Mouse (Mus musculus) stomach, postnatal 0 days (tissue): ENCODE measurements at regions not wholly inside any gene's neighbourhood (a gene's known extent, or its start where the extent isn't known, plus 50 kb on each side); places are given as distances from the start of the nearest gene placed in this dataset.

Experiments
- ATAC-seq: fragments of 200-750 bp; cut with Nextera tagmentation; 2 replicates; pipeline ENCODE4 v1.8.0; 2017; ENCODE audit not compliant: low FRiP score, low TSS enrichment
- DNase-seq: peaks from one replicate; pipeline ENCODE4 v3.0.0-alpha.2; 2016; ENCODE audit warnings: low spot score
- H3K27ac ChIP-seq: fragments of 300-500 bp; sonication (generic); replicated peaks from 2 replicates; pipeline ENCODE4 v1.5.1; 2014; ENCODE audit warnings: mild to moderate bottlenecking, control low read depth
- H3K27me3 ChIP-seq: fragments of 300-500 bp; sonication (generic); 2 replicates; pipeline ENCODE4 v1.6.1; 2014; ENCODE audit warnings: low read length; ENCODE audit not compliant: control insufficient read depth, insufficient read depth
- H3K36me3 ChIP-seq: fragments of 300-500 bp; sonication (generic); 2 replicates; pipeline ENCODE4 v1.6.1; 2014; ENCODE audit warnings: low read length, mixed read lengths; ENCODE audit not compliant: control insufficient read depth, insufficient read depth
- H3K4me1 ChIP-seq: fragments of 300-500 bp; sonication (generic); replicated peaks from 2 replicates; pipeline ENCODE4 v1.6.1; 2014; ENCODE audit warnings: antibody characterized with exemption; ENCODE audit not compliant: control insufficient read depth, insufficient read depth
- H3K4me2 ChIP-seq: fragments of 300-500 bp; sonication (generic); replicated peaks from 2 replicates; pipeline ENCODE4 v1.6.1; 2014; ENCODE audit warnings: low read depth, mild to moderate bottlenecking, control low read depth, moderate library complexity
- H3K4me3 ChIP-seq: fragments of 300-500 bp; sonication (generic); 2 replicates; pipeline ENCODE4 v1.5.1; 2014; ENCODE audit warnings: low read depth, low read length, control low read depth
- H3K9ac ChIP-seq: fragments of 300-500 bp; sonication (generic); 2 replicates; pipeline ENCODE4 v1.6.1; 2014; ENCODE audit warnings: mild to moderate bottlenecking, low read length, control low read depth, mixed read lengths
- H3K9me3 ChIP-seq: fragments of 300-500 bp; sonication (generic); 2 replicates; pipeline ENCODE4 v1.6.1; 2016; ENCODE audit warnings: low read length; ENCODE audit not compliant: control insufficient read depth
- CTCF ChIP-seq: IDR thresholded peaks from 2 replicates; pipeline ENCODE4 v1.5.1; 2016; ENCODE audit warnings: antibody characterized with exemption, low read depth, mild to moderate bottlenecking, moderate library complexity
- EP300 ChIP-seq: optimal IDR thresholded peaks from 2 replicates; pipeline ENCODE3; 2016; ENCODE audit warnings: antibody characterized with exemption
- WGBS: fragments of 180-500 bp; shearing (Covaris S2); extraction: QIAGEN DNeasy Blood & Tissue Kit; methylation state at CpG from one replicate; pipeline ENCODE4 v1.1.7; 2014; 5-methylcytosine and 5-hydroxymethylcytosine counted together

GRCm38 (mm10) chr11:114321527-114321926 is 254.7 kb upstream of the Sdk2 start:
- WGBS, result 81% methylated on average over 8 of the region's 8 CpGs
- Histone ChIP-seq H3K4me2 (no peak overlapping the region), H3K9me3 (no peaks in the 10 kb centered on the region), H3K4me3 (no peak overlapping the region), H3K36me3 (no peaks in the 10 kb centered on the region), H3K9ac (no peak overlapping the region), H3K27me3 (no peaks in the 10 kb centered on the region), H3K27ac (no peak overlapping the region), H3K4me1 (no peaks in the 10 kb centered on the region)
- ATAC-seq (no peak), DNase-seq (no peak)
- TF ChIP-seq CTCF, result no peak
- TF ChIP-seq EP300, result no peak

- no peaks in the 10 kb centered on the region for H3K9me3 ChIP-seq
- ATAC-seq, result no peak
- H3K9ac ChIP-seq, result no peak overlapping the region
- no peak for DNase-seq
- no peak overlapping the region for H3K4me3 ChIP-seq
- no peak overlapping the region for H3K27ac ChIP-seq
- no peaks in the 10 kb centered on the region for H3K36me3 ChIP-seq
- H3K4me1 ChIP-seq, result no peaks in the 10 kb centered on the region
- no peaks in the 10 kb centered on the region for H3K27me3 ChIP-seq
- no peak overlapping the region for H3K4me2 ChIP-seq
- WGBS, result 79% methylated on average over 8 of the region's 8 CpGs
- TF ChIP-seq CTCF (no peak), EP300 (no peak)
Measured at GRCm38 (mm10) chr11:114315274-114315673, 248.4 kb upstream of the Sdk2 start.

- H3K36me3 ChIP-seq, result no peaks in the 10 kb centered on the region
- no peak overlapping the region for H3K27ac ChIP-seq
- DNase-seq (no peak), ATAC-seq (no peak)
- no peak for TF ChIP-seq EP300
- no peak for TF ChIP-seq CTCF
- no peaks in the 10 kb centered on the region for H3K9me3 ChIP-seq
- no peak overlapping the region for H3K4me2 ChIP-seq
- no peaks in the 10 kb centered on the region for H3K27me3 ChIP-seq
- 31% methylated on average over 6 of the region's 6 CpGs for WGBS
- no peaks in the 10 kb centered on the region for H3K4me1 ChIP-seq
- no peak overlapping the region for H3K9ac ChIP-seq
- H3K4me3 ChIP-seq, result no peak overlapping the region
Measured at GRCm38 (mm10) chr11:114313652-114314051, 246.8 kb upstream of the Sdk2 start.

GRCm38 (mm10) chr11:114311640-114312039 is 244.8 kb upstream of the Sdk2 start:
- no peaks in the 10 kb centered on the region for H3K9me3 ChIP-seq
- H3K27ac ChIP-seq, result no peak overlapping the region
- no peak overlapping the region for H3K9ac ChIP-seq
- H3K36me3 ChIP-seq, result no peaks in the 10 kb centered on the region
- DNase-seq (no peak), ATAC-seq (no peak)
- 76% methylated on average over 4 of the region's 4 CpGs for WGBS
- no peaks in the 10 kb centered on the region for H3K27me3 ChIP-seq
- no peak overlapping the region for H3K4me2 ChIP-seq
- H3K4me1 ChIP-seq, result no peaks in the 10 kb centered on the region
- no peak overlapping the region for H3K4me3 ChIP-seq
- TF ChIP-seq CTCF (no peak), EP300 (no peak)

- ATAC-seq, result no peak
- DNase-seq, result no peak
Measured at GRCm38 (mm10) chr11:114303636-114304354, 236.9 kb upstream of the Sdk2 start.

GRCm38 (mm10) chr11:114300611-114301319 is 233.9 kb upstream of the Sdk2 start:
- Histone ChIP-seq H3K4me3 (no peak overlapping the region), H3K9ac (no peak overlapping the region), H3K4me2 (no peak overlapping the region), H3K9me3 (no peaks in the 10 kb centered on the region), H3K27ac (no peak overlapping the region), H3K4me1 (no peaks in the 10 kb centered on the region), H3K27me3 (no peaks in the 10 kb centered on the region), H3K36me3 (no peaks in the 10 kb centered on the region)
- 80% methylated on average over 10 of the region's 10 CpGs for WGBS
- ATAC-seq, result no peak
- no peak for DNase-seq
- TF ChIP-seq EP300, result no peak
- no peak for TF ChIP-seq CTCF

More at GRCm38 (mm10) chr11:114303636-114304354, 236.9 kb upstream of the Sdk2 start:
- Histone ChIP-seq H3K9ac (no peak overlapping the region), H3K4me2 (no peak overlapping the region), H3K4me3 (no peak overlapping the region), H3K27ac (no peak overlapping the region), H3K27me3 (no peaks in the 10 kb centered on the region), H3K4me1 (no peaks in the 10 kb centered on the region), H3K9me3 (no peaks in the 10 kb centered on the region), H3K36me3 (no peaks in the 10 kb centered on the region)
- 56% methylated on average over 13 of the region's 13 CpGs for WGBS
- TF ChIP-seq EP300 (no peak), CTCF (no peak)
